ENCODE assay signal across 8 mouse cellular contexts in genomic region chr17:94750136-94750729, GRCm38 (mm10). TPM values are rescaled to one million over a fixed set of nuclear protein-coding genes. Genes with fewer than 3 reads are reported as not detected.
DNase-seq lines count a peak whose midpoint lies in the region; ATAC-seq and TF ChIP-seq lines count a peak whose summit lies in the region.

No protein-coding gene starts in this region.

- no peak for DNase-seq in heart, adult 8-10 months (ENCODE audit: low spot score)
- peak; percentile 63 for DNase-seq in R1 (ENCODE audit: low read depth, low spot score)
- no peak for DNase-seq in forebrain, postnatal 0 days
- no peak for DNase-seq in cerebellum, postnatal 14 days
- no peak for DNase-seq in frontal cortex, postnatal 10 days (ENCODE audit: low spot score in 2 of 2)
- no peak for DNase-seq in gastrocnemius, postnatal 4 days (ENCODE audit: low spot score in 2 of 2)

- no peak for TF ChIP-seq CTCF in forebrain, postnatal 0 days (IDR thresholded peaks at IDR 0.05; ENCODE audit: low read depth)

- H3K4me3 ChIP-seq in heart, embryonic 16.5 days (ENCODE audit: low read length), result peak overlapping the region; percentile 84
- H3K4me3 ChIP-seq in forebrain, postnatal 0 days (ENCODE audit: low read depth, low read length), result peak overlapping the region; percentile 64
- H3K4me3 ChIP-seq in megakaryocyte, embryonic 14.5 days (replicated peaks), result peak overlapping the region; percentile 96

- 1% methylated on average over 22 of the region's 22 CpGs for WGBS in heart, embryonic 16.5 days
- 3% methylated on average over 22 of the region's 22 CpGs for WGBS in forebrain, postnatal 0 days

- H3K36me3 ChIP-seq in heart, embryonic 16.5 days (ENCODE audit: control insufficient read depth, insufficient read depth), result no peaks in the 10 kb centered on the region
- no peaks in the 10 kb centered on the region for H3K36me3 ChIP-seq in forebrain, postnatal 0 days (ENCODE audit: insufficient read depth)
- H3K36me3 ChIP-seq in megakaryocyte, embryonic 14.5 days (replicated peaks; ENCODE audit: low read length), result peaks cover 4% of the 10 kb centered on the region

- no peaks in the 10 kb centered on the region for H3K27me3 ChIP-seq in heart, embryonic 16.5 days (ENCODE audit: control insufficient read depth, insufficient read depth, low read length)
- H3K27me3 ChIP-seq in forebrain, postnatal 0 days (ENCODE audit: insufficient read depth, low read length), result no peaks in the 10 kb centered on the region
- H3K27me3 ChIP-seq in megakaryocyte, embryonic 14.5 days (replicated peaks), result no peaks in the 10 kb centered on the region

- no peaks in the 10 kb centered on the region for H3K9me3 ChIP-seq in heart, embryonic 16.5 days (replicated peaks; ENCODE audit: control insufficient read depth, low read length)
- H3K9me3 ChIP-seq in forebrain, postnatal 0 days (ENCODE audit: low read length), result no peaks in the 10 kb centered on the region
- H3K9me3 ChIP-seq in megakaryocyte, embryonic 14.5 days, result no peaks in the 10 kb centered on the region

- peak overlapping the region; percentile 89 for H3K9ac ChIP-seq in heart, embryonic 16.5 days (ENCODE audit: low read length)
- peak overlapping the region; percentile 76 for H3K9ac ChIP-seq in forebrain, postnatal 0 days

- H3K4me1 ChIP-seq in heart, embryonic 16.5 days (ENCODE audit: control insufficient read depth, insufficient read depth, low read length), result peaks cover 11% of the 10 kb centered on the region
- no peaks in the 10 kb centered on the region; the same call in none of the 2 replicates for H3K4me1 ChIP-seq in forebrain, postnatal 0 days (ENCODE audit: insufficient read depth)
- peaks cover 21% of the 10 kb centered on the region for H3K4me1 ChIP-seq in megakaryocyte, embryonic 14.5 days

- no peak; the same call in 1 of the 2 replicates for ATAC-seq in heart, embryonic 16.5 days (replicated peaks; ENCODE audit: extremely low read depth, insufficient read depth, low FRiP score)
- peak; percentile 10; the same call in 1 of the 2 replicates for ATAC-seq in forebrain, postnatal 0 days

- peak overlapping the region; percentile 93 for H3K27ac ChIP-seq in heart, embryonic 16.5 days (ENCODE audit: low read length)
- peak overlapping the region; percentile 92; the same call in 1 of the 2 replicates for H3K27ac ChIP-seq in forebrain, postnatal 0 days (ENCODE audit: low read depth, low read length)

- H3K4me2 ChIP-seq in heart, embryonic 16.5 days (ENCODE audit: low read depth, low read length), result peak overlapping the region; percentile 81
- H3K4me2 ChIP-seq in forebrain, postnatal 0 days (ENCODE audit: low read depth), result peak overlapping the region; percentile 77

RNA-seq across cellular contexts. Expression of gene Mettl4, which starts 0.4 kb away (rescaled TPM):
- 14.0 and 16.2 TPM in 2 replicates for polyA plus RNA-seq in heart, embryonic 16.5 days (2015; fragmentation: Nextera tagmentation; extraction: Ambion mirVana)
- total RNA-seq in heart, adult 8-10 months (2022), result 1 to 10 TPM; 6.6 to 8.2 (median 7.4) TPM
- total RNA-seq in forebrain, postnatal 0 days (2014; rRNA removed), result 16.3 and 20.8 TPM in 2 replicates
- 8.7 and 9.9 TPM in 2 replicates for polyA plus RNA-seq in forebrain, postnatal 0 days (2015; fragmentation: Nextera tagmentation; extraction: Ambion mirVana)
- 1.7 TPM in 1 of 2 replicates, not detected in the other for polyA plus RNA-seq in megakaryocyte, embryonic 14.5 days (2012; ENCODE audit: insufficient read depth, low replicate concordance)
- 1 to 10 TPM; 8.2 to 9.1 TPM for total RNA-seq in gastrocnemius, postnatal 4 days (2021)
